Mouse (Mus musculus) stomach, embryonic 14.5 days (tissue): ENCODE data around the gene Syn3. TPM values are rescaled to one million over a fixed set of nuclear protein-coding genes. Genes with fewer than 3 reads are reported as not detected.

Experiments
- ATAC-seq: fragments of 200-750 bp; cut with Nextera tagmentation; 2 replicates; pipeline ENCODE4 v1.8.0; 2017; ENCODE audit warnings: low read depth, moderate TSS enrichment; ENCODE audit not compliant: insufficient number of reproducible peaks, insufficient read depth, low FRiP score
- H3K27ac ChIP-seq: fragments of 300-500 bp; sonication (generic); 2 replicates; pipeline ENCODE4 v1.5.1; 2014; ENCODE audit warnings: mild to moderate bottlenecking, low read length, moderate library complexity, mixed read lengths
- H3K27me3 ChIP-seq: fragments of 300-500 bp; sonication (generic); 2 replicates; pipeline ENCODE4 v1.6.1; 2014; ENCODE audit warnings: low read length, control low read depth, mixed read lengths; ENCODE audit not compliant: control insufficient read depth, insufficient read depth
- H3K36me3 ChIP-seq: fragments of 300-500 bp; sonication (generic); 2 replicates; pipeline ENCODE4 v1.6.1; 2014; ENCODE audit warnings: mild to moderate bottlenecking, control low read depth, low read length, moderate library complexity, mixed read lengths; ENCODE audit not compliant: control insufficient read depth, insufficient read depth
- H3K4me1 ChIP-seq: fragments of 300-500 bp; sonication (generic); 2 replicates; pipeline ENCODE4 v1.6.1; 2014; ENCODE audit warnings: low read length, control low read depth, mixed read lengths; ENCODE audit not compliant: control insufficient read depth, insufficient read depth
- H3K4me2 ChIP-seq: fragments of 300-500 bp; sonication (generic); replicated peaks from 2 replicates; pipeline ENCODE4 v1.6.1; 2014; ENCODE audit warnings: low read depth, low read length, control low read depth
- H3K4me3 ChIP-seq: fragments of 300-500 bp; sonication (generic); 2 replicates; pipeline ENCODE4 v1.5.1; 2014; ENCODE audit warnings: low read depth, low read length, control low read depth
- H3K9ac ChIP-seq: fragments of 300-500 bp; sonication (generic); replicated peaks from 2 replicates; pipeline ENCODE4 v1.6.1; 2014; ENCODE audit warnings: low read depth, mild to moderate bottlenecking, control low read depth, low read length, moderate library complexity, mixed read lengths
- H3K9me3 ChIP-seq: fragments of 300-500 bp; sonication (generic); 2 replicates; pipeline ENCODE4 v1.6.1; 2016; ENCODE audit warnings: low read depth, low read length, control low read depth; ENCODE audit not compliant: control insufficient read depth
- WGBS: fragments of 180-500 bp; shearing (Covaris S2); extraction: QIAGEN DNeasy Blood & Tissue Kit; methylation state at CpG from one replicate; pipeline ENCODE4 v1.1.7; 2014; 5-methylcytosine and 5-hydroxymethylcytosine counted together
- polyA plus RNA-seq: library from polyadenylated mRNA; unstranded; fragments of >200 nt; fragmentation: Nextera tagmentation; extraction: Ambion mirVana; gene quantifications from 2 replicates; pipeline ENCODE4 v1.2.1, GENCODE M21; 2014

The Syn3 gene
- polyA plus RNA-seq, 1 experiment from 2014 or later = 5.8 TPM

GRCm38 (mm10) chr10:86418931-86419330, 79.8 kb downstream of the Syn3 start:
- no peaks in the 10 kb centered on the region for H3K4me1 ChIP-seq
- no peaks in the 10 kb centered on the region for H3K9me3 ChIP-seq
- no peaks in the 10 kb centered on the region for H3K36me3 ChIP-seq
- no peak overlapping the region for H3K27ac ChIP-seq
- H3K9ac ChIP-seq = no peak overlapping the region
- no peaks in the 10 kb centered on the region for H3K27me3 ChIP-seq
- ATAC-seq = no peak
- H3K4me2 ChIP-seq = no peak overlapping the region
- H3K4me3 ChIP-seq = no peak overlapping the region
- 90% methylated on average over 5 of the region's 5 CpGs for WGBS

GRCm38 (mm10) chr10:86418345-86418744, 80.4 kb downstream of the Syn3 start:
- Histone ChIP-seq H3K27ac (no peak overlapping the region), H3K9me3 (no peaks in the 10 kb centered on the region), H3K4me3 (no peak overlapping the region), H3K9ac (no peak overlapping the region), H3K36me3 (no peaks in the 10 kb centered on the region), H3K4me2 (no peak overlapping the region), H3K27me3 (no peaks in the 10 kb centered on the region), H3K4me1 (no peaks in the 10 kb centered on the region)
- WGBS = 77% methylated on average over 2 of the region's 2 CpGs
- ATAC-seq = no peak

DNA sequence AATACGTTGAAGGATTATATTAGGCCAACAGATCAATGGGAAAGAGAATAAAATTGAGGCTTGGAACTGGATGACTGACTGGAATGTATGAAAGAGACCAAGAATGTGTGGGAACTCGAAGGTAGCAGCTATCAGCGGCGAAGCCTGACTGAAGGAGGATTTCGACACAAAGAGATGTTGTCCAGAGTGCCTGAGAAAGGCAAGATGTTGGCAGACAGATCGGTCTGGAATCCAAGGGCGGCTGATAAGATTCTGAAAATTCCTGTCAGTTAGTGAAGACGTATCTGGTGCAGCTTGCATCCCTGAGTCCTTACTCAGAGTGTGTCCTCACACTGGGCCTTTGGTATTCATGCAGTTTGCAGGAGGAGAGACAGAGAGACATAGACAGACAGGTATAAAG, 81.9 kb downstream of the Syn3 start:
- WGBS = 64% methylated on average over 8 of the region's 8 CpGs
- Histone ChIP-seq H3K4me1 (no peaks in the 10 kb centered on the region), H3K9me3 (no peaks in the 10 kb centered on the region), H3K4me2 (no peak overlapping the region), H3K27ac (no peak overlapping the region), H3K27me3 (no peaks in the 10 kb centered on the region), H3K4me3 (no peak overlapping the region), H3K36me3 (no peaks in the 10 kb centered on the region), H3K9ac (no peak overlapping the region)
- no peak for ATAC-seq

DNA sequence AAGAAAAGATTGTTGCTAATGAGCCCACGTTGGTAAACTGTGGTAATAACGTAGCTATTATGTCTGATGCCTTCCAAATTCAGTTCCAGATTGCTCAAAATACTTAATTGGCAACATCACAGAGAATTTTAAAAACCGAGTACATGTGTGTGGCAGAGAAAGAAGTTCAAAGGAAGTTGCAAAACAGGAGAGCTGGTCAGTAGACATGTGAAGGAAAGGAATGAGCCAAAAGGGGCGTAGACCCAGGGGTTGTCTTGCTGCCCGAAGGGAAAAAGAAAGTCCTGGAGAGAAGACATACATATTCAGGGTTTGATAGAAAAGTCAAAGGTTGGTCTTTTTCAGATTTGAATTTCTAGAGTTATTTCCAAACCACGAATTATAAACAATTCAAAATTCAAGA, 87.8 kb downstream of the Syn3 start:
- H3K9me3 ChIP-seq = no peaks in the 10 kb centered on the region

DNA sequence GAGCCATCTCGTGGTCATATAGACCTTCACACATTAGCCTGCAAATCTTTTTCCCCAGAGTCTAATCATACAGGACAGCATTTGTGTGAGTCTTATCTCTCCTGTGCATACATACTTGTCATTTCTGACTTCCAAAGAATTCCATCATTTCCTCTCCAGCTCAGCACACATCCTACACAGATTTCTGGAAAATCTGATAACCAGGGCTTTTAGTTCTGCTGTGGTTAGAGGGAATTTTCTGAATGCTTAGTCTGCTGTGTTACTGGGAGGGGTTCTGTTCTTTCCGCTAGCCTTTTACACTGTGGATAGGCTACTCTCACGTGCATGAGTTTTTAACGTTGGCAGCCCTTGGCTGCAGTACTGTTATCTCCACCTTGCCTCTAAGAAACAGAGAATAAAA, 91.7 kb downstream of the Syn3 start:
- Histone ChIP-seq H3K27ac (no peak overlapping the region), H3K9me3 (no peaks in the 10 kb centered on the region), H3K9ac (no peak overlapping the region), H3K27me3 (no peaks in the 10 kb centered on the region), H3K4me3 (no peak overlapping the region), H3K4me2 (no peak overlapping the region), H3K4me1 (no peaks in the 10 kb centered on the region), H3K36me3 (no peaks in the 10 kb centered on the region)
- WGBS = 54% methylated on average over 4 of the region's 4 CpGs
- no peak for ATAC-seq

More for the DNA sequence above, 87.8 kb downstream of the Syn3 start:
- Histone ChIP-seq H3K4me1 (no peaks in the 10 kb centered on the region), H3K4me2 (no peak overlapping the region), H3K27me3 (no peaks in the 10 kb centered on the region), H3K4me3 (no peak overlapping the region), H3K36me3 (no peaks in the 10 kb centered on the region), H3K9ac (no peak overlapping the region), H3K27ac (no peak overlapping the region)
- 81% methylated on average over 6 of the region's 6 CpGs for WGBS
- ATAC-seq = no peak

DNA sequence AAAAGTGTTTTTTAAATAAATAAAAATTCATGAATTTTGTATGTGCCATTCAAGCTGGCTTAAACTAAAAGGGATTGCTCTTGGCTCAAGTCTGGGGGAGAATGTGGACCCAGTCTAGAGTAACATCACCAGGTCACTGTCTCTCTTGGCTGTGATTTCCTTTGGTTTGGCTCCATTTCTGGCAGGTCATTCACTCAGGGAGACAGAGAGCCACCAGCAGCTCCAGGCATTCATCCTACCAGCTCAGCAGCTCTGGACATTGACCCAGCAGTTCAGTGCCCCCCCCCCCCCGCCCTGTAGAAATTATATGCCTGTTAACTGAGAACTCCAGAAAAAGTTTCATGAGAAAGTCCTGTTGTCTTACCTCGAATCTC, 100.4 kb downstream of the Syn3 start:
- Histone ChIP-seq H3K9ac (no peak overlapping the region), H3K27ac (no peak overlapping the region), H3K36me3 (no peaks in the 10 kb centered on the region), H3K4me1 (no peaks in the 10 kb centered on the region), H3K27me3 (no peaks in the 10 kb centered on the region), H3K9me3 (no peaks in the 10 kb centered on the region), H3K4me3 (no peak overlapping the region), H3K4me2 (no peak overlapping the region)
- 70% methylated on average over 2 of the region's 2 CpGs for whole genome bisulfite sequencing
- no peak for ATAC-seq

- no peak overlapping the region for H3K4me2 ChIP-seq
- 69% methylated on average over 4 of the region's 4 CpGs for WGBS
- no peaks in the 10 kb centered on the region for H3K9me3 ChIP-seq
- H3K36me3 ChIP-seq = no peaks in the 10 kb centered on the region
- no peak overlapping the region for H3K9ac ChIP-seq
- H3K27me3 ChIP-seq = no peaks in the 10 kb centered on the region
- H3K27ac ChIP-seq = no peak overlapping the region
- no peak for ATAC-seq
- no peaks in the 10 kb centered on the region for H3K4me1 ChIP-seq
- H3K4me3 ChIP-seq = no peak overlapping the region
Observed at GRCm38 (mm10) chr10:86397577-86398346, 100.9 kb downstream of the Syn3 start.

DNA sequence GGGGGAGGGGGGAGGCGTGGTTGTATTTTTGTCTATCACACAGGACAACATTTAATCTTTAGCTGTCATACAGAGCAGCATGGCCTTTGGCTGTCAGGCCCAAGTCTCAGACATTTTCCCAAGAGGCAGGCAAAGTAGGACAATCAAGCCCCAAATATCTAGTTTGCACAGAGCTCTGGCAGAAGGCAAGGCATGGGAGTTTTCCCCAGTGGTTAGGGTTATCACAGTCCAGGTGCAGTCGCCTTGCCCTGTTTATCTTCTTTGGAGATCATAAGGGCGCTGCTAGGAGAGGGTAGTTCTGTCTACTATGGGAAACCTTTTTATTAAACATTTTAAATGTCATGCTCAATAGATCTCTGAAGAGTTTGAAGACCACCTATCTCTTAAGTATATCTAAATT, 106.3 kb downstream of the Syn3 start:
- ATAC-seq = no peak
- H3K4me3 ChIP-seq = no peak overlapping the region
- peaks cover 6% of the 10 kb centered on the region; the same call in 1 of the 2 replicates for H3K4me1 ChIP-seq
- no peaks in the 10 kb centered on the region for H3K36me3 ChIP-seq
- H3K9ac ChIP-seq = no peak overlapping the region
- H3K9me3 ChIP-seq = no peaks in the 10 kb centered on the region
- no peaks in the 10 kb centered on the region for H3K27me3 ChIP-seq
- 76% methylated on average over 3 of the region's 3 CpGs for WGBS
- no peak overlapping the region for H3K4me2 ChIP-seq
- H3K27ac ChIP-seq = no peak overlapping the region

DNA sequence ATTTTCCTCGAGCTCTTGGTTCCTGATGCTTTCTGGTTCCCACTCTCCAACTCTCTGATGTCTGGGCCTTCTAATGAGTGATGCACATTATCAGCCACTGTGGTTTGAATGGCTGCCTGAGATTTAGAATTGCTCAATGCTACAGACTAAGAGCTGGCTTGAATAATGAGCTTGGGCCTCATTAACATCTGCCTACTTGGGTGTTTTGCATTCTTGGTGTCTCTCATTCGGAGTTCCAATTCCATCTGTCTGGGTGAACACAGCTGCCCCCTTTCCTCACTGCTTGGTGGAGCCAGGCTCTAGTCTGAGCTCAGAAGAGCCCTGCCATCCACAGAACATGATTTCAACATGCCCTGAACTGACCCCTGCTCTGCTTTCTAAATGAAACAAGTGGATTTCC, 108.8 kb downstream of the Syn3 start:
- WGBS = 56% methylated on average over 2 of the region's 2 CpGs
- Histone ChIP-seq H3K9ac (no peak overlapping the region), H3K27ac (no peak overlapping the region), H3K36me3 (no peaks in the 10 kb centered on the region), H3K4me2 (no peak overlapping the region), H3K9me3 (no peaks in the 10 kb centered on the region), H3K4me1 (peaks cover 9% of the 10 kb centered on the region; the same call in 1 of the 2 replicates), H3K4me3 (no peak overlapping the region), H3K27me3 (no peaks in the 10 kb centered on the region)
- no peak for ATAC-seq
